Mouse (Mus musculus) lung, adult 2 months (tissue): ENCODE measurements at regions not wholly inside any gene's neighbourhood (a gene's known extent, or its start where the extent isn't known, plus 50 kb on each side); places are given as distances from the start of the nearest gene placed in this dataset.

Experiments used
- DNase-seq: peaks from one replicate; pipeline ENCODE4 v3.0.0; 2022
- H3K4me1 ChIP-seq: fragments of 200-500 bp; 2 replicates; pipeline ENCODE4 v1.6.1; 2011; ENCODE audit warnings: low read length; ENCODE audit not compliant: control insufficient read depth, insufficient read depth
- H3K4me3 ChIP-seq: fragments of 200-500 bp; replicated peaks from 2 replicates; pipeline ENCODE3; 2011; ENCODE audit warnings: low read depth, mild to moderate bottlenecking, control low read depth, low read length; ENCODE audit errors: extremely low read depth
- CTCF ChIP-seq: fragments of 200-500 bp; IDR thresholded peaks from 2 replicates; pipeline ENCODE4 v1.5.1; 2011; ENCODE audit warnings: mild to moderate bottlenecking, low read length, control low read depth; ENCODE audit not compliant: insufficient read depth
- POLR2A ChIP-seq: fragments of 200-500 bp; IDR thresholded peaks from 2 replicates; pipeline ENCODE4 v1.6.1; 2011; ENCODE audit warnings: low read depth, mild to moderate bottlenecking, control low read depth, low read length, borderline replicate concordance; ENCODE audit errors: extremely low read depth
- WGBS: fragments of 180-500 bp; shearing (Covaris S2); methylation state at CpG from one replicate; pipeline ENCODE4 v1.1.7; 2018; 5-methylcytosine and 5-hydroxymethylcytosine counted together

GRCm38 (mm10) chr6:51743105-51743660 lies 219.5 kb downstream of the Snx10 start:
- WGBS, result 28% methylated on average over 15 of the region's 15 CpGs
- Histone ChIP-seq H3K4me1 (no peaks in the 10 kb centered on the region), H3K4me3 (peak overlapping the region; percentile 33)
- no peak for TF ChIP-seq POLR2A
- no peak for TF ChIP-seq CTCF
- DNase-seq, result no peak

- Histone ChIP-seq H3K4me1 (no peaks in the 10 kb centered on the region), H3K4me3 (no peak overlapping the region)
- 82% methylated on average over 2 of the region's 2 CpGs for WGBS
- DNase-seq, result no peak
- TF ChIP-seq POLR2A (no peak), CTCF (no peak)
These were observed 220.9 kb downstream of the Snx10 start for GRCm38 (mm10) chr6:51744607-51745006.

- no peak overlapping the region for H3K4me3 ChIP-seq
- TF ChIP-seq CTCF, result no peak
- no peak for TF ChIP-seq POLR2A
- 75% methylated on average over 8 of the region's 8 CpGs for WGBS
- DNase-seq, result no peak
- no peaks in the 10 kb centered on the region for H3K4me1 ChIP-seq
These were observed 230.6 kb downstream of the Snx10 start for GRCm38 (mm10) chr6:51754239-51754681.

GRCm38 (mm10) chr6:51757131-51757530 lies 233.4 kb downstream of the Snx10 start:
- no peak for TF ChIP-seq POLR2A
- TF ChIP-seq CTCF, result no peak
- no peak for DNase-seq
- Histone ChIP-seq H3K4me1 (no peaks in the 10 kb centered on the region), H3K4me3 (no peak overlapping the region)
- 73% methylated on average over 3 of the region's 3 CpGs for WGBS

GRCm38 (mm10) chr6:51757746-51758145 lies 234.0 kb downstream of the Snx10 start:
- Histone ChIP-seq H3K4me1 (no peaks in the 10 kb centered on the region), H3K4me3 (no peak overlapping the region)
- DNase-seq, result no peak
- no peak for TF ChIP-seq CTCF
- WGBS, result 88% methylated on average over 4 of the region's 4 CpGs

GRCm38 (mm10) chr6:51758781-51759180 lies 235.1 kb downstream of the Snx10 start:
- no peak for DNase-seq
- TF ChIP-seq CTCF (no peak), POLR2A (no peak)
- no peak overlapping the region for H3K4me3 ChIP-seq
- no peaks in the 10 kb centered on the region for H3K4me1 ChIP-seq
- 79% methylated on average over 3 of the region's 3 CpGs for WGBS

- H3K4me1 ChIP-seq, result no peaks in the 10 kb centered on the region
- DNase-seq, result no peak
- no peak for TF ChIP-seq POLR2A
- no peak for TF ChIP-seq CTCF
- WGBS, result 57% methylated on average over 5 of the region's 5 CpGs
- H3K4me3 ChIP-seq, result no peak overlapping the region
These were observed 236.7 kb downstream of the Snx10 start for GRCm38 (mm10) chr6:51760372-51760771.

- WGBS, result 74% methylated on average over 5 of the region's 5 CpGs
- TF ChIP-seq CTCF (no peak), POLR2A (no peak)
- DNase-seq, result no peak
- Histone ChIP-seq H3K4me3 (no peak overlapping the region), H3K4me1 (no peaks in the 10 kb centered on the region)
These were observed 237.8 kb downstream of the Snx10 start for GRCm38 (mm10) chr6:51761506-51761905.

- Histone ChIP-seq H3K4me3 (no peak overlapping the region), H3K4me1 (peaks cover 3% of the 10 kb centered on the region; the same call in 1 of the 2 replicates)
- TF ChIP-seq POLR2A (no peak), CTCF (no peak)
- 59% methylated on average over 3 of the region's 3 CpGs for WGBS
- no peak for DNase-seq
These were observed 242.8 kb downstream of the Snx10 start for GRCm38 (mm10) chr6:51766482-51766881.

GRCm38 (mm10) chr6:51767582-51768341 lies 244.1 kb downstream of the Snx10 start:
- Histone ChIP-seq H3K4me3 (no peak overlapping the region), H3K4me1 (peaks cover 3% of the 10 kb centered on the region; the same call in 1 of the 2 replicates)
- peak; percentile 5 for DNase-seq
- WGBS, result 24% methylated on average over 15 of the region's 15 CpGs
- TF ChIP-seq POLR2A, result no peak
- TF ChIP-seq CTCF, result no peak
